Mouse (Mus musculus) 416B (cell line): ENCODE results near the gene Frrs1l.

ENCODE experiments used
- DNase-seq: peaks from one replicate; pipeline ENCODE4 v3.0.0; 2011; ENCODE audit warnings: low read depth

The Frrs1l gene

DNA sequence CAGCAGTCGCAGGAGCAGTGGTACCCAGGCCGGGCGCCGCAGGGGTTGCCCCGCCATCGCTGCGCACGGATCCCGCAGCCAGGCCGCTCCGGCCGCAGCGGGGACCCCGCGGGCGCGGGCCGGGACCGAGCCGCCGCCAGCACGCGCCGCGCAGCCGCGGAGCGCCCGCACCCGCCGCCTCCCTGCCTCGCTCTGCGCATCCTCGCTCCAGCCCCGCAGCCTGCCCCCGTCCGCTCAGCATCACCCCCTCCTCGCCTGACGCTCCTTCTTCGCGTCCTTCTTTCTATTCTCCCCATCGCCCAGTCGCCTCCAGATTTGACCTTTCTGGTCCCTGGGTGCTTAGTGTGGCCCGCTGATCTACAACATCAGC is at the start of gene Frrs1l:
Gene Frrs1l (minus strand): TSS at position 177 of the 370 bp plus-strand sequence.
- DNase-seq = no peak

DNA sequence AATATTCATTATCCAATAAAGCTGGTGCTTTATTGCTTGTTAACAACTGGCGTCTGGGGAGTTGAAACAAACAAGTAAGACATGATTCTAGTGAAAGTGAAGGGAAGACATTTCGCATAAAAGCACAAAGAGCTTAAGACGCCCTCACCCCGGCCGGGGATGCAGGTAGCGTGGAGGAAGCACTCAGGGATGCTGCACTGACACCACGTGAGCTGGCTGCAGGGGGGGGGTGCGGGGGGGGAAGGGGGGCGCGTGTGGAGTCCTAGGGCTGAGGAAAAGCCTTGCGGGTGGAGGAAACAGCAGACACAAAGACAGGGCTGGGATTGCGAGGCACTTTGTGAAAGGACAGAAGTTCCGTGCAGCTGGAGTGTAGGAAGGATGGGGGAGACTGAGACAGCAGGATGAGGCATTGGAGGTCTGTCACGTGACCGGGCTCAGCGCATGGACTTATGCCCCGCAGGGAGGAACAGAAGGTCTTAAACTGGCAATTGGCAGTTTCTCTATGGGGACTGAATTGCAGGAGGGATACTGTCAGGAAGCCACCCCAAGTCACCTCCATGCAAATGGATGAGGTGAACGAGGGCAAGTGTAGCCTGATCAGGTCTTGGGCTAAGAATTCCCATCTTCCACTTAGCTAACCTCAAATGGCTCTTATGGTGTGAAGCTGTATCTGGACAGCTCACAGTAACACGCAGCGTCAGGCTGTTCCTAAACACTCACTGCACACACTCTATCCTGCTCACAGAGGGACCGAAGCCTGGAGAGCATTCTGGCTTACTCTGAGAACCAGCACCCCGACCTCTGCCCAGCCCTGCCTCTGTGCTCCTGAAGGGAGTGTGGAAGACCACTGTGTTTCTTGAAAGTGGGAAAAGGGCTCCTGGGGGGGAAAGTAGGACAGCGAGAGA is 49.2 kb upstream of the Frrs1l start:
- DNase-seq = no peak

DNA sequence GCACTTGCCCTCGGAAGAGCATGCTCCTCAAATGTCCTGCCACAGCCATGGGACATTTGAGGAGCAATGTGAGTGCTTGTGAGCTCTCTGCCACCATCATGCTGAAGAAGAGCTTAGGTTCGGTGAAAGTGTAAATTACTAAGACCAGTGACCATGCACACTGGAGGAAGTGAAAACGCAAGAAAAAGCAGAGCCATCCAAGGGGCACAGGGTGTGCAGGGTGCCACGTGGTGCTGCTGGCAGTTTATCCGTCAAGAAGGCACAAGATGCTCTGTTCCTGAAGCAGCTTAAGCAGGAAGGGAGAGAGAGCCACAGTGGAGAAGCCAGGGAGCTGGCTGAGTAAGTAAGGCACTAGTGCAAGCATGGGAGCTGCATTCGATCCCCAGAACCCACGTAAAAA is 47.4 kb upstream of the Frrs1l start:
- no peak for DNase-seq

DNA sequence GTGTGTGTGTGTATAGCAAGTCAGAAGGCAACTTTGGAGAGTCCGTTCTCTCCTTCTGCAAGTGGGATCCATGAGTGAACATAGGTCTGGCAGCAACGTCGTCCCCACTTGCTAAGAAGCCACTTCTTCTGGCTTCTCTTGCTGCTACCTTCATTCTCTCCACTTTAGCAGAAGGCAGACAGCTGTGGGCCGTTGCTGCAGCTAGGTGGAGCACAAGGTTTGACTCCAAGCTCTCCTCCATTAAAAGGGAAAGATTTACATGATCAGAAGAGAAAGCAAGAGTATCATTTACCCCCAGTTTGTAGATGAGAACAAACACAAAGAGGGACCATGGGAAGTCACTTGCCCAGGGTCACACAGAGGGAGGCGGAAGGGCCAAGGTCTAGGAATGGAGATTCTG is 44.0 kb upstream of the Frrs1l start:
- DNase-seq = no peak

DNA sequence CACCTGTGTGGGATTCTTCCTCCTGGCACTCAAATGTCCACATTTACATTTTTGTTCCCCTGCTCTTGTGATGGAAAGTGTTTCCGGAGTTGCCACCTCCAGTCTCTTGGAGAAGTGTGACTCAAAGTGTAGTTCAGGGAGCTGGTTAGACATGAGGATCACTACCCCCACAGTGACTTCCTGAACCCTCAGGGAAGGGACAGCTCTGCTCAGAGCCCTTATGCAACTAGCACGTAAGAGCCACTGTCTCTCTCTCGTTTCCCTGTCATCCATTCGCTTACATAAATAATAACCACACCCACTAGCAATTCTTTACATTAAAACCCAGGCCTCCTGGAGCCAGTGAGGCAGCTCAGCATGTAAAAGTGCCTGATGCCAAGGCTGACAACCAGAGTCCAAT is 41.2 kb upstream of the Frrs1l start:
- DNase-seq = no peak

DNA sequence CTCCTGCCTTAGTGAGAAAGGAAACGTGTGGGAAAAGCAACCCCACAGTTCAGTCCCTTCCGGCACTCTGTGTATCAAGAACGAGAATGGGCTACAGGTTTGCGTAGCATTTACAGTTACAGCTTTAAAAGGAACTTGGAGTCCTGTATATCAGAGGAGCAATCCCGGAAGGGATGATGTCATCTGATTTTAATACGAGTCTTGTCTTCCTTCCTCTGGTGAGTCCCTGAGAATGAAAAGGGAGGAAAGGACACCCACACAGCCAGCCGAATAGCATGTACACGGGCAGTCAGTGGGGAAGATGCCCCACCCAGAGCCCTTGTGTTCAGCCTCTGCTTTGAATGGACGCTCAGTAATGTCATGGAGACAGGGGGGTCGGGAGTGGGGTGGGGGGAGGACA is 37.8 kb upstream of the Frrs1l start:
- no peak for DNase-seq

DNA sequence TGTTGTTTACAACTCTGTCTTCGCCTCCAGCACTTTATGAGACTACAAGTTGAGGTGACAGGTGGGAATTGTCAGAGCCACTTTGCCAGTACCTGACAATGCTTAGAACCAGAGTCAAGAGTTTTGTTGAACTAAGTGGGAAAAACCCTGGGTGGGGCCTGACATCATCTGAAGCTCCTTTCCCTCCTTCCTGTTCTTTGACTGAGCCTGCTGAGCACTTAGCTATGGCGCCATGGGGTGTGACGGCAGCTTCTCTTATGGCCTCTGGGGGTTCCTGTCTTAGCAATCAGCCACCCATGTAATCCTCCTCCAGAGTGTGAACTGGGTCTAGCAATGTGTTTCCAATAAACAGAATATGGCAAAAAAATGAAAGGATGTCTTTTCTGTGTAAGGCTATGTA is 33.3 kb upstream of the Frrs1l start:
- no peak for DNase-seq

DNA sequence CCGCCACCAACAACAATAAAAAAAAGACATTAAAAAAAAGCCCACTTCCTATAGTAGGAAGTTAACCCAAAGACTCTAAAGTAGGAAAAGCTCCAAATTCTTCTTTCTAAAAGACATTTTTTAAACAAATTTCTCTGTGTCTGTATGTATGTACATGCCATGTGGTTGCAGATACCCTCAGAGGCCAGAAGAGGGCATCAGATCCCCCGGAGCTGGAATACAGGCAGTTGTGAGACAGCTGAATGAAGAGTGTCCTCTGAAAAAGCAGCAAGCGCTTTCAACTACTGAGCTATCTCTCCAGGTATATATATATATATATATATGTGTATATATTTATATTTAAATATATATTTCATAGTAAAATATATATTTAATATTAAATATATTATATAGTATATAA is 31.1 kb upstream of the Frrs1l start:
- peak; percentile 36 for DNase-seq

DNA sequence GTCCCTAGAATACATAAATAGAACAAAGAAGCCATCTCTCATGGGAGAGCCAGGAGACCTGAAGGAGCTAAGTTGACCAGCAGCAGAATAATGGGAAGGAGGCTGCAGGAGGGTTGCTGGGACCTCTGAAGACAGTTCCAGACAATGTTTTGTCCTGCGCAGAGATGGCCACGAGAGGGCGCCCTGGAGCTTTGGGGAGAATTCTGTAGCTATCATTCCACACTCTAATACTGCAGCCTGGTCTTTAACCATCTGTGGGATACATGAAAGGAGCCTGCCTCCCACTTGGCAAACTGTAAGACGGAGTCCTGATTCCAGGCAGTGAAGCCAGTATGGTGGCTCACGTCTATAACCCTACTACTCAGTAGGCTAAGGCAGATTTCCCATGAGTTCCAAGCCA is 27.0 kb upstream of the Frrs1l start:
- peak; percentile 53 for DNase-seq

DNA sequence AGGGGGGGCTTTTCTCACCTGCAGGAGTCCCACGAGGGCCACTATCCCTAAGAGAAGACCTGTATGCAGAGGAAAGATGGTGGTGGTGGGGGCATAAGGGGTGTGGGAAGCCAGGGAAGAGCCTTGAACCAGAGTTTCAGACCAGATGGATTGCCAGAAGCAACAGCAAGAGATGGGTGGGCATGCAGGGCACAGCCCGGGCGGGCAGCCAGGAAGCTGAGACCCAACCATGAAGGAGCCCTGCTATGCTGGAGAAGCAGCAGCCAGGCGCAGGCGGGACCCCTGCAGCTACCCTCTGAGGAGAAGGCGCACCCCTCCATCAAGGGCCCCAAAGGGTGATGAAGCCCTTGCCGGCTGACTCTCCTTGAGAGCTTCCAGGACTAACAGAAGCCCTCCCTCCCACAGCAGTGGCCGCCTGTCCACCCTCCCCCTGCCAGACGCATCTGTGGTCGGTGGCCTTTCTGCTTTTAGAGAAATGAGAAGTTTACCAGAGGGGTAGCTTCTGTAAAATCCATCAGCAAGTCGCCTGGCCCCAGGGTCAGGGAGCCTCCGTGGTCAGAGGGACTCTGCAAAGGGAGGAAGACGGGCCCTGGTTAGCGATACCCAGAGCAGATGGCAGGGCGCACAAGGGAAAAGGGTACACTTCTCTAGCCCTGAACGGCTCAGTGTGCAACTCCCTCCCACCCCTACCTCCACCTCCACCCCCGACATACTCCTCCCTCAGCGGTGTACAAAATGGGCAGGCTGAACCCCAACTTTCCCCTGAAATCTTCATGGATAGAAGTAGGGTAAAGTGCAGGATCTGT is 26.4 kb upstream of the Frrs1l start:
- DNase-seq = no peak

DNA sequence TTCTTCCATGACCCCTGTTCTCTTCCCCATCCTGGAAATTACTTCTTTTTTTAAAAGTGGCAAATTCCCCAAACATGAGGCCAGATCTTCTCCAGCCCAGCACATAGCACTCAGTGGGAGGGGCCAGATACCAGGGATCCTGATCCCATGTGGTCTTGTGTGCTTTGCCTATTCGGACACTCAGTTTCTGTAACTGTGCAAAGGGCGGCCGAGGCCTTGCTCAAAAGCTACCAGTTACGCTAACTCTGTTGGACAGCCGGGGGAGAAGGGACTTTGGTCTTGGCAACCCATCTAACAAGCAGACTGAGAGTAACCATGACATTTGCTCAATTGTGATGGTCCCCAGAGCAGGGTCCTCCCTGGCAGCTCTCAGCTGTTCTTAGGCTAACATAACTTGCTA is 24.8 kb upstream of the Frrs1l start:
- DNase-seq = no peak

DNA sequence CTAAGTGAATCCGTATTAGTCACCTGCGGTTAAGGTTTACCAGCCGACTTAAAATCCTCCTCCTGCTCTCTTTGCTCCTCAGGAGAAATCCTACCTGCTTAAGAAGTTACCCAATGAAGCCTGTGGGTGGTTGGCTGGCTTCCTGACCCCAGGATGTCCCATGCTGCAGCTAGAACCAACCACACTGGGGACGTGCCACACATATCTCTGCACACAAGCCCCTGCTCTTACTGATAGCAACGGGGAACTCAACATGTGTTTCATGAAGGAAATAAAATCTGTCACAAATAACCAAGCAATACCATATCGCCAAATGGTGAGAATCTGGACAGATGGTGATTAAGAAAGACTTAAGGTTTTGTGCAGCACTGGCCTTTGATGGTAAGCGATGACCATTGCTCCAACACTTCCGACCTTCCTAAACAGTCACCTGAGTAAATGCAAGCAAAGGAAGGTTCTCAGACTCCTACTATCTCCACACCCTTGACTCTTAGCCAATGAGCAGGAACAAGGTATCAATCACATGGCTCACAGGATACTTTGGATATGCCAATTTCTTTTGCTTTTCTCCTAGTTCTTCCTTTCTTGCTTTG is 21.4 kb upstream of the Frrs1l start:
- DNase-seq = no peak

DNA sequence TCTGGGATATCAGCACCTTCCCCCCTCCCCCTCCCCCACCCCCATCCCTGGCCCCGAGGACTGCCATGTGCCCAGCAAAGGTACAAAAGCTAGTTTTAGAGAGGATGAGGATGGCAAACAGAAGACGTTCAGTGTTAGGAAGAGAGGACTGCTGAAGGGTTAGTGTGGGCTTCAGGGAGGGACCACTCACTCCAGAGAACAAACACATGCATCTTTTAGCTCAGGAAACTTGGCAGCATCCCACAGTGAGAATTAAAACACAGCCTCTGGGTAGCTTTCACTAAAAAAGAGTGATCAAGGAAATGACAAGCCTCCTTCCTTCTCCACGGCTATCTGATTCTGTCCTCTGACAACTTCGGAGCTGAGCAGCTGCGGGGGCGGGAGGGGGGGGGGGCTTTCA is 20.7 kb upstream of the Frrs1l start:
- DNase-seq = no peak

DNA sequence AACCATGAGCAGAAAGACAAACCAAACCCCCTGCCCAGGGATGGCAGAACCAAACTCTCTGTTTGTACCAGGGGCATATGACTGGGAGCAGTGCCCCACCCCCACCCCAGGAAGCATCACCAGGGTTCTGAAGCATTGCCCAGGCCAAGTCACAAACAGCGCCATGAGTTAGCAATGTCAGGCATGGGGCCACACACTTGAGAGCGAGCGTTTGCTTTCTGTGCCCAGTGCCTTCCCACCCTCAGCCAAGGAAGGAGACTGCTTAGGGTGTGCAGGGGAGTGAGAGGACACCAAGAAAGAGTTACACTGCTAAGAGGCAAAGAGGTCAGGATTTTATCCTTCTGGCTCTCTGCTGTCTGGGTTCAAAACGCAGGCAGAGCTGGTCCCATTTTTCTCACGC is 20.2 kb upstream of the Frrs1l start:
- DNase-seq = no peak

DNA sequence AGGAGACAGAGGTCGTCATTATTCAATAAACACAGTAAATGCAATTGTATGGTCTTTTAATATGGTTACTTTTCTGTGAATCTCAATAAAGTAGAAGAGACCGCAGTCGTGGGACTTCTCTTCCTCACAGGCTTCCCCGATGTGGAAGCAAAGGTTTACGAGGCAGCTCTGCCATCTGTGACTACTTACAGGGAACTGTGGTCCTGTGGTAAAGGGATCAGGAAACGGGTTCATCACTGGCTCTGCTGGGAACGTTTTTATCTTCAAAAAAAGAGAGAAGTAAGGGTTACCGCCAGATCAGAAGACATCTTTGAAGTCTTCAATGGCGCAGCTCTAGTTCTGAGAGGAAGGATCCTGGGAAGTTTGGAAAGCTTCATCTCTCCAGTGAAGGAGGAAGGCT is 17.5 kb upstream of the Frrs1l start:
- no peak for DNase-seq

DNA sequence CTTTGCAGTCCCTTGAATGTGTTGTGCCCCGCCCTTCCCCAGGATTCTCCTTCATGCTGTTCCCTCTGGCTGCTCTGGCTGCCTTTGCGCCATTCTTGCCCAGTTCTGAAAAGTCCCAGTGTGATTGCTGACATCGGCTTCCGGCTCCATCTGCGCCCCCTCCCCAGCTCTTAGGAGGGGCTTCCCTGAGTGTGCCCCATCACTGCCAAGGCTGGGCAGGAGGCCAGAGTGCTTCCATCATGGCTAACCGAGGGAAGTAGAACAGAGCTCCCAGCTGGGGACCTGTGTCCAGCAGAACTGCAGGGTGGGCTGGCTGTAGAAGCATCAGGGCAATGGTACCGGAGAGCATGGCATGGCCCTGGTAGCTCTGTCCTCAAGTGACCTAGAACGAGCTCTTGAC is 14.8 kb upstream of the Frrs1l start:
- no peak for DNase-seq

DNA sequence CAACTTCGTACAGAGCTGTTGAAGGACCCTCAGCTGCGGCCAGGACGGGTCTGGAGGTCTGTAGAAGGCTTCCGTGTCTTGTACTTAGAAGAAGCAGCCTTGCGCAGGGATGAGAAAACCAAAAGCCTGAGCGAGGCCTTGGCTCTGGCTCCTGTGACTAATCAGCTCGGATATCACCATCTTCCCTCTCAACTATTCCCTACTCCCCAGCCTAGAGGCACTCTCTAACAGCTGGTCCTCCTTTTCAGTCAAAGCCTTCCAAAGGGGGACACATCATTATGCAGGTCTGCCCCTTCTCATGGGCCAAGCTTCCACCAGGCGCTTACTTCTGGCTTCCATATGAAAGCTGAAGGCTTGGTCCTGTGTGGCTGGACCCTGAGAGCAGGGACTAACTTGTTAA is 13.7 kb upstream of the Frrs1l start:
- DNase-seq = no peak

DNA sequence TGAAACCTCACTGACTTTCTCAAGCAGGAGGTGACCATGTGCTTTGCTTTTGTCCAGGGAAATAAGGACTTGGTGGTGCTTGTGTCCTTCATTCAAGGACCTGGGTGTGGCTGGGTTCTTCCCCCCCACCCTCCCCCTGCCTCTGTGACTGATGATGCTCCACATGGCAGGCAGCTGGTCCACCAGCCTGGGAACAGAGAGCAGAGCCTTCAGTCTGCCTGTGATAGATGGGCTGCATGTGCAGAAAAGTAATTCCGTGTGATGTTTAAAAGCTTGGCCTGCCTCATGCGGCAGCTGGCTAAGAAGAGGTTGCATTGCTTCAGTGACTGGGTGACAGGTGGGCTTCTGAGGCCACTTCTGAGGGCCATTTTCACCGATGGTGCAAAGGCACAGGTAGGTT is 12.6 kb upstream of the Frrs1l start:
- no peak for DNase-seq

DNA sequence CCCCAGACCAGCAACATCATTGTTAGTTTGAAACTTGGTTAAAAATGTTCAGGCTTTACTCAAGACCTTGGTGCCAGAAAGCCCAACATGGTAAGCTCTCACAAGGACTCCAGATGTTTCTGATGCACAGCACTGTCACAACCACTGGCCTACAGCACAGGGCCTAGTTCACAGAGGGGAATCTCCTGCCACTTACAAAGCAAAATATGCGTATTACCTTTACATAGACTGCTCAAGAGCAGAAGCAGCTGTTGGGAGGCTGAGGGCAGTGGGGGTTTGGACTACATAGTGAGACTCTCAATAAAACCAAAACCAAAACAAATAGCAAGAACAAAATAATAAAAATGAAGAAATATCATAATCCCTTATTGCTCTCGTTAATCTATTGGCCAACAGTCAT is 11.2 kb upstream of the Frrs1l start:
- no peak for DNase-seq

DNA sequence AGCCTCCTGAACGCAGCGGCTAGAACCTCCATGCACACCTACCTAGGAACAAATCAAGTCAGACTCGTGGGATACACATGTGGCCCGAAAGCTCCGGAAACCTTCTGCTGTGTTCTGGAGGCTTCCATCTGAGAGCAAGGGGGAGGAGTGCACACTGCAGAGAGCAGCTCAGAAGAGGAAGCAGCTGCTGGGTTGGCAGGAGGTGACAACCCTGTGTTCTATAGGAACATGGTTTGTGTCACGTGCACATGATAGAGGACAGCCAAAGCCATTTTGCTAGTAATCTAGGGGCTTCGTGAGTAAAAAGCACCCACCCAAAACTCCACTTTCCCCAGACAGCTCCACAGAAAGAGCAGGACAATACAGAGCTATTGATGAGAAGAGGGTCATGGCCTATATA is 3.1 kb upstream of the Frrs1l start:
- peak; percentile 14 for DNase-seq

DNA sequence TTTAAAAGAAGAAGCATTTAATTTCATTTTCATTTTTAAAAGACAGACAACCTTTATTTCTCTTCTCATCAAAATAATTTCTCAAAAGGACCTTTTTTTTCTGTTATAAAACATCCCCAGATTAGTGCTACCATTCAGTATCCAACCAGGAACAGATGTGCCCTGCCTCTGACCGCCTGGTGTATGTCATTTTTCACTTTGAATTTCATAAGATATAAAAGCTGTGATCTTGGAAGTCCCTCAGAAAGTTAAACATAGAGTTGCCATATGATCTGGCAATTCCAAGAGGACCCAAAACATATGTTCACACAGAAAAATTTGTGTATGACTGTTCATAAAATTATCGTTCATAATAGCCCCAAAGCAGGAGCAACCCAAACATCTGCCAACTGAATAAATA is 1.8 kb upstream of the Frrs1l start:
- no peak for DNase-seq

DNA sequence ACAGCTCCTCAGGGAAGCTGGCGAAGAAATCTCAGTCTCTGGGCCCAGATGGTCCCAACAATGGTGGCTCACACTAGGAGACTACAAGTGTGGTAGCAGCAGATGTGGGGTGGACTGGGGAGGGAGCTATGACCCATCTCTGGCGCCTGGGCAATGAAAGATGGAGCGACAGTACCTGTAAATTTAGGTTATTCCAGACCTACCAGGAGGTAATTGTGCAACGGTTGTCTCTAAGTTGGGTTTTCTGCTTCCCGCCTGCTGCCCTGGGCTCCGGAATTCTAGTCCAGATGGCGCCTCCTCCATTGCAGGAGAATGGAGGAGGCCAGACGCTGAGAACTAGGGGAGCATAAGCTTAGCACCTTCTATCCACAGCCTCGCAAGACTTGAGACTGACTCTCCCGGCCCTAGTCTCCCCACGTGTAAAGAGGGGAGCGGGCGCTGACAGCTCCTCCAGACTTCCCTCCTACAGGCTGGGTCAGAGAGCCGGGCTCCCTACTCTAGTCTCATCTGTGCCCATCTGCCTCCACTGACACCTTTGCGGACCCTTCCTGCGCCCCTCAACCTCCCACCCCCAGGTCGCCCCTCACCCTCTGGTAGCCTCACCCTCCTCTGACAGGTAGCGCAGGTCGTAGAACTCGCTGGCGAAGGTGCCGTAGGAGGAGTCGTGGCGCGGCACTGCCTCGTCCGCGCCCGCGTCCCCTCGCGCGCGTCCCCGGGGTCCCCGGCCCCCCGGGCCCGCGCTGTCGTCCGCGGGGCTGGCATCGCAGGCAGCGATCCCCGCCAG is 568 bp downstream of the Frrs1l start:
- no peak for DNase-seq
